Mouse (Mus musculus): ENCODE results near the gene Tbc1d1. TPM values are rescaled to one million over a fixed set of nuclear protein-coding genes. Genes with fewer than 3 reads are reported as not detected.

The Tbc1d1 gene
- polyA plus RNA-seq, 1 experiment, result 17.0 TPM

- 94% methylated on average over 3 of the region's 3 CpGs for WGBS
- no peak for TF ChIP-seq POLR2A (IDR thresholded peaks at IDR 0.05; ENCODE audit: control insufficient read depth, extremely low read depth, insufficient read depth, low read length, poor library complexity)
- no peak for TF ChIP-seq CTCF (IDR thresholded peaks at IDR 0.05; ENCODE audit: borderline replicate concordance, control insufficient read depth, extremely low read depth, insufficient read depth, low read length, poor library complexity)
- Histone ChIP-seq H3K27ac (ENCODE audit: control insufficient read depth, insufficient read depth, low read length) (no peak overlapping the region), H3K4me1 (replicated peaks; ENCODE audit: control insufficient read depth, insufficient read depth, low read length) (peaks cover 21% of the 10 kb centered on the region), H3K4me3 (ENCODE audit: control insufficient read depth, insufficient read depth, low read length) (no peak overlapping the region), H3K36me3 (ENCODE audit: control insufficient read depth, insufficient read depth, low read length) (no peaks in the 10 kb centered on the region), H3K27me3 (ENCODE audit: control insufficient read depth, insufficient read depth, low read length) (no peaks in the 10 kb centered on the region)
- DNase-seq, result no peak
Observed at GRCm38 (mm10) chr5:64235250-64235649, 79.1 kb downstream of the Tbc1d1 start.

- TF ChIP-seq CTCF (IDR thresholded peaks at IDR 0.05; ENCODE audit: borderline replicate concordance, control insufficient read depth, extremely low read depth, insufficient read depth, low read length, poor library complexity), result no peak
- TF ChIP-seq POLR2A (IDR thresholded peaks at IDR 0.05; ENCODE audit: control insufficient read depth, extremely low read depth, insufficient read depth, low read length, poor library complexity), result no peak
- H3K27ac ChIP-seq (ENCODE audit: control insufficient read depth, insufficient read depth, low read length), result no peak overlapping the region
- peaks cover 16% of the 10 kb centered on the region for H3K4me1 ChIP-seq (replicated peaks; ENCODE audit: control insufficient read depth, insufficient read depth, low read length)
- H3K36me3 ChIP-seq (ENCODE audit: control insufficient read depth, insufficient read depth, low read length), result no peaks in the 10 kb centered on the region
- WGBS, result 98% methylated on average over 7 of the region's 7 CpGs
- DNase-seq, result no peak
- no peak overlapping the region for H3K4me3 ChIP-seq (ENCODE audit: control insufficient read depth, insufficient read depth, low read length)
- H3K27me3 ChIP-seq (ENCODE audit: control insufficient read depth, insufficient read depth, low read length), result no peaks in the 10 kb centered on the region
Observed at GRCm38 (mm10) chr5:64236561-64236960, 80.5 kb downstream of the Tbc1d1 start.

DNA sequence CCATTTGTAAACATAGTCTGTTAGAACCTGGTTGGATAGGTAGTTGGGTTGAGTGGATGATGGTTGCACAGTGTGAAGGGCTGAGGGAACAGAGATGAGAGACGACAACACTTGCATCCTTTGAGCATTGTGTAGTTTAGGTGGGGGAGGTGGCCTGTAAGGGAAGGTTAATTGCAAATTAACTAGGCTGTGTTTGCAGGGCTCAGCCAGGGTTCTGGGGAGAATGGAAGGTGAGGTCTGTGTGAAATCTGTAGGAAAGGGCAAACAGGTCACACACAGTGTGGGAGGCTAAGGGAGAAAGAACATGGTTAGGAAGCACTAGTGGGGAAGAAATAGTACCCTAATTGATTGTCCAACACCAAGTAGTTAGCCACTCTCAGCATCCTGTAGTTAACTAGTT lies 81.2 kb downstream of the Tbc1d1 start:
- no peak overlapping the region for H3K4me3 ChIP-seq (ENCODE audit: control insufficient read depth, insufficient read depth, low read length)
- H3K36me3 ChIP-seq (ENCODE audit: control insufficient read depth, insufficient read depth, low read length), result no peaks in the 10 kb centered on the region
- WGBS, result 94% methylated on average over 1 of the region's 1 CpGs
- no peak for DNase-seq
- TF ChIP-seq CTCF (IDR thresholded peaks at IDR 0.05; ENCODE audit: borderline replicate concordance, control insufficient read depth, extremely low read depth, insufficient read depth, low read length, poor library complexity) (no peak), POLR2A (IDR thresholded peaks at IDR 0.05; ENCODE audit: control insufficient read depth, extremely low read depth, insufficient read depth, low read length, poor library complexity) (no peak)
- H3K27me3 ChIP-seq (ENCODE audit: control insufficient read depth, insufficient read depth, low read length), result no peaks in the 10 kb centered on the region
- peaks cover 20% of the 10 kb centered on the region for H3K4me1 ChIP-seq (replicated peaks; ENCODE audit: control insufficient read depth, insufficient read depth, low read length)
- no peak overlapping the region for H3K27ac ChIP-seq (ENCODE audit: control insufficient read depth, insufficient read depth, low read length)

GRCm38 (mm10) chr5:64237693-64238092 lies 81.6 kb downstream of the Tbc1d1 start:
- no peak for DNase-seq
- 81% methylated on average over 3 of the region's 3 CpGs for WGBS
- Histone ChIP-seq H3K27ac (ENCODE audit: control insufficient read depth, insufficient read depth, low read length) (no peak overlapping the region), H3K36me3 (ENCODE audit: control insufficient read depth, insufficient read depth, low read length) (no peaks in the 10 kb centered on the region), H3K27me3 (ENCODE audit: control insufficient read depth, insufficient read depth, low read length) (no peaks in the 10 kb centered on the region), H3K4me1 (replicated peaks; ENCODE audit: control insufficient read depth, insufficient read depth, low read length) (peaks cover 20% of the 10 kb centered on the region), H3K4me3 (ENCODE audit: control insufficient read depth, insufficient read depth, low read length) (no peak overlapping the region)
- no peak for TF ChIP-seq CTCF (IDR thresholded peaks at IDR 0.05; ENCODE audit: borderline replicate concordance, control insufficient read depth, extremely low read depth, insufficient read depth, low read length, poor library complexity)
- no peak for TF ChIP-seq POLR2A (IDR thresholded peaks at IDR 0.05; ENCODE audit: control insufficient read depth, extremely low read depth, insufficient read depth, low read length, poor library complexity)

DNA sequence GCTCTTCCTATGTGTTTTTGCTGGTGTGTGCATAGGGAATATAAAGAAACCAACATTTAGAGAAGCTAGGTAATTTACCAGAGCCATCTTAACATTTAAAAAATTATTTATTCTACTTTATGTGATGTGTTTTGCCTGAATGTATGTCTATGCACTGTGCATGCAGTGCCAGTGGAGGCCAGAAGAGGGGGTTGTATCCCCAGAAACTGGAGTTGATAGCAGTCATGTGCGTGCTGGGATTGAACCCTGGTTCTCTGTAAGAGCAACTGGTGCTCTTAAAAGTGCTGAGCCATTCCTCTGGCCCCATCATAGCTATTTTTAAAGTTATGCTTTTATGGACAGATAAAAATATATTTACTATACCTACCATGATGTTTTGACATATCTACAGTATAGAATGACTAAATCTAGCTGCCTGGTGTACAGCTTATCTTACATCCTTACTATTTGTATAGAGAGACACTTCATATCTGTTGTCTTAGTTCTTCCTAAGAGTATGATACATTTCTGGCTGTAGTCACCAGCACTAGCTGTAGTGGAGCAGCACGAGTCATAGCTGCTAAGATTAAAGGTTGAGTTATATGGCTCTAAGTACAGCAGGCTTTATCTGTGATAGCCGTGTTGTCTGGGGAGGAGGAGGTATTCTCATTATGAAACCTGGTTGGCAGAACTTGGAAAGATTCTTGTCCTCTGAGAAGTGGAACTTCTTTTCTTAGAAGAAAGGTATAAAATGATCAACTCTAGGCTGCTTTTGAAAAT lies 83.0 kb downstream of the Tbc1d1 start:
- no peaks in the 10 kb centered on the region for H3K36me3 ChIP-seq (ENCODE audit: control insufficient read depth, insufficient read depth, low read length)
- no peaks in the 10 kb centered on the region for H3K27me3 ChIP-seq (ENCODE audit: control insufficient read depth, insufficient read depth, low read length)
- DNase-seq, result no peak
- WGBS, result 92% methylated on average over 3 of the region's 3 CpGs
- H3K27ac ChIP-seq (ENCODE audit: control insufficient read depth, insufficient read depth, low read length), result no peak overlapping the region
- H3K4me1 ChIP-seq (replicated peaks; ENCODE audit: control insufficient read depth, insufficient read depth, low read length), result peaks cover 14% of the 10 kb centered on the region
- TF ChIP-seq POLR2A (IDR thresholded peaks at IDR 0.05; ENCODE audit: control insufficient read depth, extremely low read depth, insufficient read depth, low read length, poor library complexity), result no peak
- no peak for TF ChIP-seq CTCF (IDR thresholded peaks at IDR 0.05; ENCODE audit: borderline replicate concordance, control insufficient read depth, extremely low read depth, insufficient read depth, low read length, poor library complexity)
- H3K4me3 ChIP-seq (ENCODE audit: control insufficient read depth, insufficient read depth, low read length), result no peak overlapping the region

DNA sequence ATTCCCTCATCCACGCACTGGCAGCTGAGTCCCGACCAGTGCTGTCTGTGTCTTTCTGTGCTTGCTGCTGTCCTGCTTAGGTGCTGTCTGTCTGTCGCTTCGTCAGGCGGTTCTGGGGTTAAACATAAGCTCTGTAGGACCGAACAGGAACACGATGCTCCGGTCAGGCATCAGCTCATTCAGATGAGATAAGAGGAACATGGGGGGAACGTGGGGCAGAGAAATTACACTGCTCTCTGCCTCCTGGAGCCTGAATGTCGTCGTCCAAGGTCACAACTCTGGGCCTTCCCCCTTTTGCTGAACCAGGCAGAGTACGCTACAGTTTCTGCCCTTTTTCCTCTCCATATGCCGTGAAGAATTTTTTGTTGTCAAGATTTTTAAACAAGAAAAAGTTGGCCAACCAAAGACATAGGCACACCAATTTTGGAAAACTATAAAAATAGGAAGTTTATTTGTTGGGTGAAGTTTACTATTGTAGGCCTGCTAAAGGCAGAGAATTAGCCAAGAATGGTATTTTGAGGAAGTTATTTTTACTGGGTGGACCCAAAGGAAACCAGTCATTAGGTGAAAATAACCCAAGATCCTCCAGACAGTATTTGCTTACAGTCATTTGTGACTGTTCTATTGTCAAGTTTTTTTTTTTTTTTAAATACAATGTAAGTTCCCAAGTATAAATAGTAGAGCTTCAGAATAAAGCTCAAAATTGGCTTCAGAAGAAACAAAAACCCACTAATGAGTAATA lies 85.0 kb downstream of the Tbc1d1 start:
- H3K4me3 ChIP-seq (ENCODE audit: control insufficient read depth, insufficient read depth, low read length), result no peak overlapping the region
- H3K27ac ChIP-seq (ENCODE audit: control insufficient read depth, insufficient read depth, low read length), result no peak overlapping the region
- no peaks in the 10 kb centered on the region for H3K36me3 ChIP-seq (ENCODE audit: control insufficient read depth, insufficient read depth, low read length)
- DNase-seq, result no peak
- peaks cover 7% of the 10 kb centered on the region; the same call in 1 of the 2 replicates for H3K4me1 ChIP-seq (replicated peaks; ENCODE audit: control insufficient read depth, insufficient read depth, low read length)
- 69% methylated on average over 13 of the region's 13 CpGs for WGBS
- TF ChIP-seq CTCF (IDR thresholded peaks at IDR 0.05; ENCODE audit: borderline replicate concordance, control insufficient read depth, extremely low read depth, insufficient read depth, low read length, poor library complexity) (no peak), POLR2A (IDR thresholded peaks at IDR 0.05; ENCODE audit: control insufficient read depth, extremely low read depth, insufficient read depth, low read length, poor library complexity) (no peak)
- H3K27me3 ChIP-seq (ENCODE audit: control insufficient read depth, insufficient read depth, low read length), result no peaks in the 10 kb centered on the region
